Mouse (Mus musculus) midbrain, embryonic 15.5 days (tissue): Measurements from ENCODE around the gene Milr1. TPM values are rescaled to one million over a fixed set of nuclear protein-coding genes. Genes with fewer than 3 reads are reported as not detected.
"Not testable (repeated sequence)": the region's sequence is repeated elsewhere in the genome, so short reads cannot be mapped to it uniquely, and the experiment has no call there.

ENCODE experiments used
- ATAC-seq: fragments of 200-750 bp; cut with Nextera tagmentation; replicated peaks from 2 replicates; pipeline ENCODE4 v1.8.0; 2017; ENCODE audit warnings: moderate TSS enrichment
- H3K27ac ChIP-seq: fragments of 300-500 bp; sonication (generic); 2 replicates; pipeline ENCODE4 v1.5.1; 2015; ENCODE audit warnings: mild to moderate bottlenecking, inconsistent platforms
- H3K27me3 ChIP-seq: fragments of 300-500 bp; sonication (generic); replicated peaks from 2 replicates; pipeline ENCODE4 v1.6.1; 2015; ENCODE audit warnings: inconsistent platforms
- H3K36me3 ChIP-seq: fragments of 300-500 bp; sonication (generic); replicated peaks from 2 replicates; pipeline ENCODE4 v1.6.1; 2015; ENCODE audit warnings: inconsistent platforms
- H3K4me1 ChIP-seq: fragments of 300-500 bp; sonication (generic); 2 replicates; pipeline ENCODE4 v1.6.1; 2015; ENCODE audit warnings: inconsistent platforms
- H3K4me2 ChIP-seq: fragments of 300-500 bp; sonication (generic); 2 replicates; pipeline ENCODE4 v1.6.1; 2015; ENCODE audit warnings: inconsistent platforms, mild to moderate bottlenecking, moderate library complexity
- H3K4me3 ChIP-seq: fragments of 300-500 bp; sonication (generic); 2 replicates; pipeline ENCODE4 v1.5.1; 2015; ENCODE audit warnings: mild to moderate bottlenecking, inconsistent platforms
- H3K9ac ChIP-seq: fragments of 300-500 bp; sonication (generic); 2 replicates; pipeline ENCODE4 v1.6.1; 2015; ENCODE audit warnings: mild to moderate bottlenecking, inconsistent platforms
- H3K9me3 ChIP-seq: fragments of 300-500 bp; sonication (generic); 2 replicates; pipeline ENCODE4 v1.6.1; 2016; ENCODE audit warnings: inconsistent platforms
- WGBS: fragments of 180-500 bp; shearing (Covaris S2); methylation state at CpG from one replicate; pipeline ENCODE4 v1.1.7; 2015; ENCODE audit warnings: mixed read lengths; 5-methylcytosine and 5-hydroxymethylcytosine counted together
- polyA plus RNA-seq: library from polyadenylated mRNA; unstranded; fragments of >200 nt; fragmentation: Nextera tagmentation; extraction: Ambion mirVana; gene quantifications from 2 replicates; pipeline ENCODE4 v1.2.1, GENCODE M21; 2015

The Milr1 gene
- polyA plus RNA-seq, 1 experiment from 2014 or later = 0.88 TPM

DNA sequence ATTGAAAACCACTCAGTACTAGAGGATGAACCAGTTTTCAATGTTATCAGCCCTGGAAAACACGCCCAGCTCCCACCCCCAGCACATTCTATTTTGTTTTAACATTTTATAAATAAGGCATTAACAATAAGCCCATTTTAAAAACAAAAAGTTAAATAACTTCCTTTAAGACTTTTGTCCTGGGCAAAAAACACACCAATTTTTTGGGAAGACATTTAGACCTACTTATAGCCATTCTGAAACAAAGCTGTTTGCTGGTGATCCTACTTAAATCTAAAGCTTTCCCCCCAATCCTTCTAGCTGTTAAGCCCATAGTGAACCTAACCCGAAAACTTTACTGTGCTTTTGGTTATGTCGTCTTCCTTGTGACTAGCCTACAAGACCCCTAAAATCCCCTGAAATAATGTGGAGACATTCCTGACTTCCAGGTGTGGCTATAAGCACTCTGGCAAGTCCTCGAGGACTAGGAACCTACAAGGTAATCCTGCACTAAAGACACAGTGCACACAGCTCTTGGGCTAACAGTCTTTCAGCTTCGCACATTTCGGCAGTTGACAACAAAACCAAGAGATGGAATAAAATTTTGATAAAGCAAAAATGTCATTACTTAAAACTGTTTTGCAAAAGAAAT, 29.7 kb downstream of the Milr1 start:
- ATAC-seq = no peak
- Histone ChIP-seq H3K4me1 (peaks cover 46% of the 10 kb centered on the region), H3K27ac (no peak overlapping the region), H3K9me3 (no peaks in the 10 kb centered on the region), H3K4me3 (no peak overlapping the region), H3K27me3 (no peaks in the 10 kb centered on the region), H3K9ac (no peak overlapping the region), H3K4me2 (no peak overlapping the region), H3K36me3 (peaks cover 35% of the 10 kb centered on the region)
- WGBS = 73% methylated on average over 6 of the region's 6 CpGs

GRCm38 (mm10) chr11:106782271-106782670, 31.2 kb downstream of the Milr1 start:
- H3K9me3 ChIP-seq, H3K27me3 ChIP-seq, ATAC-seq, H3K9ac ChIP-seq, H3K4me3 ChIP-seq, H3K27ac ChIP-seq, H3K4me2 ChIP-seq: not testable (repeated sequence)
- 94% methylated on average over 7 of the region's 7 CpGs for WGBS
- H3K36me3 ChIP-seq = peaks cover 38% of the 10 kb centered on the region
- H3K4me1 ChIP-seq = peaks cover 56% of the 10 kb centered on the region

DNA sequence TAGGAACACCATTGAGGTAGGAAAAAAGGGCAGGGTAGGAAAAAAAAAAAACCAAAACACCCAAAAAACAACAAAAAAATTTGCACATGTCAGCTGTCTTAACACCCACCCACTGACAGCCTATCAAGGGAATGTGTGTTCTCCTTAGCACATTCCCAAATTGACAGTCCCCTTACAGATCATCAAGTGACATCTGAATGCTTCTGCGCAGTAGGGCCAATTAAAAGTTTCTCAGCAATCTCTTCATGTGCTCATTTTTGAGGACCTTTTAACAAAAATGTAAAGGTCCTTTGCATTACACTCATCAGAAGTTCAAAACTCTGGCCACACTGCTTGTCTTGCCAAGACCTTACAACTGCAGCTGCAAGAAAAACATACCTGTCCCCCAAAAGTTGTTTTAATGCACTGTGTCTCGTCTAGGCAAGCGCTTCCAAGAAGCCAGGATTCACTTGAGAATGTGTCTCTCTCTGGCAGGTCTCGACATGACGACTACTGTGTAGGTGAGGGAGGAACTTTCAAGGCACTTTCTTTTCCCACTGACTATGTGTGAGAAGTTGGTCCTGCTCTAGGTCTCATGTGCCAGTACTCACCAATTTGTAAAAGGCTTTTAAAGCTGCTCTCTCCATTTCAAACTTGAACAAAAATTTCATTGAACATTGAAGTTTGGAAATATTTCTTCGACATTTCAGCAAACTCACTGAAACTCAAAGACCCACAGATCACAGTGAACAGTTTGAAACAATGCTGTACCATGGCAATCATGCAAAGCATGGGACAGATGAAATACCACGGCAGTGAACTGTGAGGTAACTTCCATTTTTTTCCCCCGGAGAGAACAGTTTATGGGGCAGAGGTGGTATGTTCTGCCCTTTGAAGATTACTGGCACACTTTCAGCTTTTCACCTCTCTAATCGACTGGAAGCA, 32.1 kb downstream of the Milr1 start:
- 82% methylated on average over 9 of the region's 9 CpGs for WGBS
- Histone ChIP-seq H3K9ac (no peak overlapping the region), H3K4me1 (peaks cover 48% of the 10 kb centered on the region), H3K4me3 (no peak overlapping the region), H3K4me2 (no peak overlapping the region), H3K9me3 (no peaks in the 10 kb centered on the region), H3K27ac (no peak overlapping the region), H3K27me3 (no peaks in the 10 kb centered on the region), H3K36me3 (peaks cover 38% of the 10 kb centered on the region)
- no peak for ATAC-seq

DNA sequence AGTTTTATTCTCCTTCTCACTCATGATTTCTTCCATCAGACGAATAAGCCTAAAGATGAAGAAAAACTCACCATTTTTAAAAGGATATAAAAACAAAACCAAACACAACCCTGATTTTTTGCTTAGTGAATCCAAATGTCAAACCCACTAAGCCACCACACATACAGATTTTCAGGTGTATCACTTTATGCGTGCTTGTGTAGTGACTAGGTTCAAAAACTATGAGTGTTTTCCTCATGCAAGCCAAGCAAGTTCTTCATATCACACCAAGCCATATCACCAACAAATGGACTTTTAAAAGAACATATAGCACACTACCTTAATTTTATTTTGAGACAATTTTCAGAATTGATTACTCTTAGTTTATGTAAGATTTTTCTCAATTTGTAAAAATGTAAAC, 33.5 kb downstream of the Milr1 start:
- Histone ChIP-seq H3K9me3 (no peaks in the 10 kb centered on the region), H3K27ac (no peak overlapping the region), H3K4me3 (no peak overlapping the region), H3K4me1 (peaks cover 39% of the 10 kb centered on the region), H3K36me3 (peaks cover 38% of the 10 kb centered on the region), H3K27me3 (no peaks in the 10 kb centered on the region), H3K4me2 (no peak overlapping the region), H3K9ac (no peak overlapping the region)
- ATAC-seq = no peak
- 85% methylated on average over 2 of the region's 2 CpGs for WGBS

GRCm38 (mm10) chr11:106785043-106785442, 34.0 kb downstream of the Milr1 start:
- no peak for ATAC-seq
- Histone ChIP-seq H3K4me2 (peak overlapping the region; percentile 64), H3K9ac (0 out of 2 replicates have a peak overlapping the region, but pooled peaks have one; percentile 4), H3K4me1 (peaks cover 38% of the 10 kb centered on the region), H3K9me3 (no peaks in the 10 kb centered on the region), H3K27ac (no peak overlapping the region), H3K4me3 (peak overlapping the region; percentile 76; the same call in 1 of the 2 replicates), H3K27me3 (no peaks in the 10 kb centered on the region), H3K36me3 (peaks cover 38% of the 10 kb centered on the region)
- 80% methylated on average over 1 of the region's 1 CpGs for WGBS

DNA sequence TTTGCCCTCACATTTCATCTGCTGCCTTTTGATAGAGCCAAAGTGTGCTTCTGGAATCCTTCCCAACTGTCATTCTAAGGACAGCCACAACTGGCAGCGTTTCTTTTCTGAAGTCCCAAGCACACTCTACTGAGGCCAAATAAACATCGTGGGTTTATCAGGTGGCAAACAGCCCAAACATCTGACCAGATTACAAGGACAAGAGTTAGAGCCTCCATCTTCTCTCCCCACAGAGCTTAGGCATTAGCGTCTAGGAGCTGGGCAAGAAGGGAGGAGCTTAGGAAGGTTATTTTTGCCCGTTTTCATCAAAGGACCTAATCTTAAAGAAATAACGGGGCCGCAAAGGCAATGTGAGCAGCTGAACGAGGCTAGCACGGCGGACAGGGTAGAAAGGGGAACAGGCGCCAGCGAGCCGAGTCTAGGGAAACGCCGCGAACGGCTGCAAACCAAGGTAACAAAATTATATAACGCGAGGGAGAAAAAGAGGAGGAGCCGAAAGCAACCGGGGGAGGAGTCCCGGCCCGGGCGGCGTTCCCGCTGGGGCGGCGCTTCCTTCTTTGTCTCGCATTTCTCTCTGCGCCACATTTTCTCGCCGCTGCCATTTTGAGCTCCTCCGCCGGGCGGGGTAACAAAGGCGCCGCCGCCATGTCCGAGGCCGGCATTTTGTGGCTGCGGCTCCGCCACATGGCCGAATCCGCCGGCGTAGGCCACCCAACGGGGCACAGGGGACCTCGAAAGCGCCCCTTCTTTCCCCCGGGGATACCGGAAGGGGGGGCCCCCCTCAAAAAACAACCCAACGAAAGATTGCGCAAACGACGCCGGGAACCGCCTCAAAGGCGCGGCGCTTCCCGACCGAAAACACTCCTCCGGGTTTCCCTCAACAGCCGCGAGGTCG, 36.4 kb downstream of the Milr1 start:
- H3K9me3 ChIP-seq = no peaks in the 10 kb centered on the region
- peak overlapping the region; percentile 98 for H3K9ac ChIP-seq
- H3K27ac ChIP-seq = peak overlapping the region; percentile 99
- H3K27me3 ChIP-seq = no peaks in the 10 kb centered on the region
- 0 out of 2 replicates have a peak, but pooled peaks have one; percentile 1 for ATAC-seq
- H3K36me3 ChIP-seq = peaks cover 31% of the 10 kb centered on the region
- peak overlapping the region; percentile 76 for H3K4me3 ChIP-seq
- peak overlapping the region; percentile 64 for H3K4me2 ChIP-seq
- WGBS = under 1% methylated on average over 65 of the region's 65 CpGs
- H3K4me1 ChIP-seq = peaks cover 39% of the 10 kb centered on the region

- Histone ChIP-seq H3K36me3 (peaks cover 26% of the 10 kb centered on the region), H3K4me1 (peaks cover 39% of the 10 kb centered on the region), H3K4me3 (peak overlapping the region; percentile 76), H3K4me2 (peak overlapping the region; percentile 72), H3K27me3 (no peaks in the 10 kb centered on the region), H3K27ac (peak overlapping the region; percentile 99), H3K9ac (peak overlapping the region; percentile 98), H3K9me3 (no peaks in the 10 kb centered on the region)
- ATAC-seq = peak; percentile 88
- WGBS = under 1% methylated on average over 76 of the region's 79 CpGs
These were observed 37.2 kb downstream of the Milr1 start for GRCm38 (mm10) chr11:106788026-106788774.

GRCm38 (mm10) chr11:106788775-106789459, 37.9 kb downstream of the Milr1 start, which contains the start of the genes Ddx5 and Cep95:
Gene Ddx5 (minus strand): TSS chr11:106789185.
Gene Cep95 (plus strand): TSS chr11:106789252.
- ATAC-seq = peak; percentile 96
- Histone ChIP-seq H3K27me3 (no peaks in the 10 kb centered on the region), H3K9me3 (no peaks in the 10 kb centered on the region), H3K4me3 (peak within 1 kb of the TSS; percentile 76), H3K27ac (peak within 1 kb of the TSS; percentile 99), H3K4me2 (peak within 1 kb of the TSS; percentile 72), H3K36me3 (peaks cover 21% of the 10 kb centered on the region), H3K9ac (peak within 1 kb of the TSS; percentile 98), H3K4me1 (peaks cover 34% of the 10 kb centered on the region)
- WGBS = under 1% methylated on average over 58 of the region's 58 CpGs

- Histone ChIP-seq H3K36me3 (peaks cover 21% of the 10 kb centered on the region), H3K27me3 (no peaks in the 10 kb centered on the region), H3K4me1 (peaks cover 31% of the 10 kb centered on the region), H3K9ac (peak overlapping the region; percentile 85), H3K9me3 (no peaks in the 10 kb centered on the region), H3K4me2 (peak overlapping the region; percentile 72), H3K27ac (peak overlapping the region; percentile 99), H3K4me3 (peak overlapping the region; percentile 76)
- no peak for ATAC-seq
- WGBS = 0% methylated on average over 6 of the region's 6 CpGs
These were observed 38.6 kb downstream of the Milr1 start for GRCm38 (mm10) chr11:106789649-106790048.

DNA sequence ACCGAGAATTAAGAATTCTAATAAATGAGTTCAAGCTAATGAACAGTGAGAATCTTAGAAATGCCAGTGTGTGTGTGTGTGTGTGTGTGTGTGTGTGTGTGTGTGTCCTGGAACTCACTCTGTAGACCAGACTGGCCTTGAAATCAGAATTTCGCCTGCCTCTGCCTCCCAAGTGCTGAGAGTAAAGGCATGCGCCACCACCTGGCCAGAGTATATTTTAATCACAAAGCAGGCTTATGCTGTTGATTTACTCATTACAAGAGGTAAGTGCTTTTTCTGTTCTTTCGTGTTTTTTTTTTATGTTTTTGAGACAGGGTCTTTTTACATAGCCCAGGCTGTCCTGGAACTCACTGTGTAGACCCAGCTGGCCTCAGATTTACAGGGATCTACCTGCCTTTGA, 42.8 kb downstream of the Milr1 start:
- no peak for ATAC-seq
- Histone ChIP-seq H3K4me1 (peaks cover 11% of the 10 kb centered on the region), H3K4me3 (no peak overlapping the region), H3K4me2 (no peak overlapping the region), H3K9ac (no peak overlapping the region), H3K36me3 (peaks cover 41% of the 10 kb centered on the region), H3K27me3 (no peaks in the 10 kb centered on the region), H3K27ac (no peak overlapping the region), H3K9me3 (no peaks in the 10 kb centered on the region)
- WGBS = 72% methylated on average over 4 of the region's 4 CpGs

DNA sequence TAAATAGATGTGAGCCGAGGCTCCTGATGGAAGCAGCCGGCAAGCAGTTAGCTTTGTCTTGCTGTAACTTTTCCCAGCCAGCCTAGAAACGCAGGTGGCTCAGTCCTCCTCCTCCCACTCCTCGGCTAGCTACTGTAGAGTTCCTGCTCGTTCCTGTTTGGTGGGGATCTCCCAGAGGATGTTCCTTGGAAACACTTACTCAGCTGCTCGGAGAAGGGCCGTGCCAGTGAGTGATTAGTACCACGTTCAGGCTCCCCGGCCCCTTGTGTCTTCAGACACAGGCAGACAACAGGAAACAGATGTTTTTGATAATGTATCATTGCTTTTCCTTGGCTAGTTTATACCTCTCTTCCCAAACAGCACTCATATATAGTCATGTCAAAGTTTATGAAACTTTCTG, 44.7 kb downstream of the Milr1 start:
- Histone ChIP-seq H3K9me3 (no peaks in the 10 kb centered on the region), H3K4me3 (no peak overlapping the region), H3K27ac (no peak overlapping the region), H3K4me2 (no peak overlapping the region), H3K4me1 (peaks cover under 1% of the 10 kb centered on the region), H3K9ac (no peak overlapping the region), H3K27me3 (no peaks in the 10 kb centered on the region), H3K36me3 (peaks cover 55% of the 10 kb centered on the region)
- 81% methylated on average over 9 of the region's 9 CpGs for WGBS
- ATAC-seq = no peak
